In the genomic region with DNA sequence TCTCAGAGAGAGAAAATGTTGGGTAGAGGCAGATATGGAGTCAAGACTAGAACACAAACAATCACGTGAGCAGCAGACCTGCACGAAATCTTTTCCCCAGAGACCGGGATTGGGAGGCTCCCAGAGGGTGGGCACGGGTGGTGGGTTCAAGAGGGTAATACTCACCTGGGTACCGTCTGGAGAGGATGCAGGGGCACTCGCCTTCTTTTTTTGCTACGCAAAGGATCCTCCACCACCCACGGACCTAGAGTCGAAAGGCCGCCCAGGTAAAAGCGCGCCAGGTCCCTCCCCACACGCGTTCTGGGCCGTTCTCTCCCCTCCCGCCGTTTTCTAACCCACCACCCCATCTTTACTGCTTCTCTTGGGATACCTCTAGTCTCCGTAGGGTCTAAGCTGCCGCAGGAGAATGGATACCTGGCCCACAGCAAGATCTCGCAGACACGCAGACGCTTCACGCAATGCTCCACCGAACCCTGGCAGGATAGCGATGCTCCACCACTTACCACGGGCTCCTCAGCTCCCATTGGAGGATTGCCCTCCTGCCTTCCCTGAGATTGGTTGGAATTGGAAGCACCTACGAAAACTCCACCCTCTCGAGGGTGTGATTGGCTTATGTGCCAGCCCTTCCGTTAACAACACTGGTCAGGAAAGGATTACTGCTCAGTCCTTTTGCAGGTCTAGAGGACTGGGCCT, we compare ENCODE assay signal across 8 mouse cellular contexts. TPM values are rescaled to one million over a fixed set of nuclear protein-coding genes. Genes with fewer than 3 reads are reported as not detected.
DNase-seq lines count a peak whose midpoint lies in the region; ATAC-seq and TF ChIP-seq lines count a peak whose summit lies in the region.

A gene (minus strand): TSS at position 500 of the 693 bp plus-strand sequence.

- peak; percentile 100 for ATAC-seq in cerebellum, adult (ENCODE audit: insufficient number of reproducible peaks, low FRiP score, low TSS enrichment)
- peak; percentile 99 for ATAC-seq in forebrain, embryonic 12.5 days (ENCODE audit: low FRiP score)
- peak; percentile 97 for ATAC-seq in heart, embryonic 16.5 days (replicated peaks; ENCODE audit: extremely low read depth, insufficient read depth, low FRiP score)
- ATAC-seq in liver, embryonic 13.5 days (ENCODE audit: low read depth), result peak; percentile 100
- ATAC-seq in stomach, embryonic 16.5 days (ENCODE audit: insufficient read depth, low FRiP score), result peak; percentile 98

- 17% methylated on average over 29 of the region's 29 CpGs for WGBS in forebrain, embryonic 12.5 days
- 14% methylated on average over 26 of the region's 29 CpGs for WGBS in heart, embryonic 16.5 days
- WGBS in liver, embryonic 13.5 days (ENCODE audit: insufficient replicate concordance), result 4% methylated on average over 29 of the region's 29 CpGs
- 11% methylated on average over 29 of the region's 29 CpGs for WGBS in stomach, embryonic 16.5 days

- in situ Hi-C loops in ES-E14 (cut with MboI; ENCODE audit: low sequenced_read_pairs in 2 of 2, unreplicated experiment in 2 of 2), result no loop called here

- H3K27ac ChIP-seq in ES-E14 (ENCODE audit: insufficient read depth, low read depth, low read length, poor library complexity, severe bottlenecking), result peak within 1 kb of the TSS; percentile 73; the same call in 1 of the 2 replicates
- 0 out of 2 replicates have a peak within 1 kb of the TSS, but pooled peaks have one; percentile 8 for H3K27ac ChIP-seq in forebrain, embryonic 12.5 days
- 0 out of 2 replicates have a peak within 1 kb of the TSS, but pooled peaks have one; percentile 50 for H3K27ac ChIP-seq in heart, embryonic 16.5 days (ENCODE audit: low read length)
- H3K27ac ChIP-seq in liver, embryonic 13.5 days, result peak within 1 kb of the TSS; percentile 9; the same call in 1 of the 2 replicates
- H3K27ac ChIP-seq in stomach, embryonic 16.5 days (ENCODE audit: low read length), result no peak within 1 kb of the TSS; the same call in 1 of the 2 replicates

- peak within 1 kb of the TSS; percentile 55 for H3K4me2 ChIP-seq in forebrain, embryonic 12.5 days
- peak within 1 kb of the TSS; percentile 72 for H3K4me2 ChIP-seq in heart, embryonic 16.5 days (ENCODE audit: low read depth, low read length)
- peak within 1 kb of the TSS; percentile 74 for H3K4me2 ChIP-seq in liver, embryonic 13.5 days
- H3K4me2 ChIP-seq in stomach, embryonic 16.5 days (ENCODE audit: low read depth, low read length), result peak within 1 kb of the TSS; percentile 57

- H3K4me1 ChIP-seq in ES-E14 (ENCODE audit: control insufficient read depth in 2 of 2, insufficient read depth in 2 of 2, low read length in 2 of 2, poor library complexity in 1 of 2), result no peaks in the 10 kb centered on the region
- H3K4me1 ChIP-seq in forebrain, embryonic 12.5 days, result peaks cover 3% of the 10 kb centered on the region; the same call in 1 of the 2 replicates
- H3K4me1 ChIP-seq in heart, embryonic 16.5 days (ENCODE audit: control insufficient read depth, insufficient read depth, low read length), result 0 out of 2 replicates have a peak, but pooled peaks cover 2% of the 10 kb centered on the region
- peaks cover 8% of the 10 kb centered on the region; the same call in 1 of the 2 replicates for H3K4me1 ChIP-seq in liver, embryonic 13.5 days (replicated peaks)
- no peaks in the 10 kb centered on the region for H3K4me1 ChIP-seq in stomach, embryonic 16.5 days (ENCODE audit: control insufficient read depth, insufficient read depth, low read length)

- no peaks in the 10 kb centered on the region for H3K9me3 ChIP-seq in ES-E14 (ENCODE audit: control insufficient read depth, insufficient read depth, low read depth, low read length)
- H3K9me3 ChIP-seq in forebrain, embryonic 12.5 days, result no peaks in the 10 kb centered on the region
- H3K9me3 ChIP-seq in heart, embryonic 16.5 days (replicated peaks; ENCODE audit: control insufficient read depth, low read length), result no peaks in the 10 kb centered on the region
- H3K9me3 ChIP-seq in liver, embryonic 13.5 days (replicated peaks), result no peaks in the 10 kb centered on the region
- H3K9me3 ChIP-seq in stomach, embryonic 16.5 days (replicated peaks; ENCODE audit: control insufficient read depth, low read length), result no peaks in the 10 kb centered on the region

- H3K27me3 ChIP-seq in forebrain, embryonic 12.5 days, result peaks cover 40% of the 10 kb centered on the region
- H3K27me3 ChIP-seq in heart, embryonic 16.5 days (ENCODE audit: control insufficient read depth, insufficient read depth, low read length), result peaks cover 6% of the 10 kb centered on the region; the same call in 1 of the 2 replicates
- H3K27me3 ChIP-seq in liver, embryonic 13.5 days, result peaks cover 15% of the 10 kb centered on the region
- H3K27me3 ChIP-seq in stomach, embryonic 16.5 days (ENCODE audit: control insufficient read depth, insufficient read depth, low read length), result peaks cover 9% of the 10 kb centered on the region; the same call in 1 of the 2 replicates

- no peaks in the 10 kb centered on the region for H3K36me3 ChIP-seq in ES-E14 (ENCODE audit: control insufficient read depth, insufficient read depth, low read length, poor library complexity, severe bottlenecking)
- H3K36me3 ChIP-seq in forebrain, embryonic 12.5 days (replicated peaks), result no peaks in the 10 kb centered on the region
- no peaks in the 10 kb centered on the region for H3K36me3 ChIP-seq in heart, embryonic 16.5 days (ENCODE audit: control insufficient read depth, insufficient read depth)
- no peaks in the 10 kb centered on the region for H3K36me3 ChIP-seq in liver, embryonic 13.5 days
- H3K36me3 ChIP-seq in stomach, embryonic 16.5 days (ENCODE audit: control insufficient read depth, insufficient read depth, low read length), result no peaks in the 10 kb centered on the region

- DNase-seq in ES-E14 (ENCODE audit: low read depth, low spot score), result peak; percentile 70
- DNase-seq in kidney, postnatal 25 days, result peak; percentile 81 to 92
- peak; percentile 72 for DNase-seq in liver, embryonic 13.5 days
- peak; percentile 69 to 71 for DNase-seq in natural killer cell, adult 2 months (ENCODE audit: low spot score in 2 of 2)

- H3K4me3 ChIP-seq in ES-E14 (ENCODE audit: insufficient read depth in 1 of 2, low read depth in 1 of 2, low read length in 2 of 2, poor library complexity in 1 of 2, severe bottlenecking in 1 of 2), result peak within 1 kb of the TSS; percentile 92 to 95
- H3K4me3 ChIP-seq in forebrain, embryonic 12.5 days (replicated peaks), result peak within 1 kb of the TSS; percentile 54
- H3K4me3 ChIP-seq in heart, embryonic 16.5 days (ENCODE audit: low read length), result peak within 1 kb of the TSS; percentile 60
- H3K4me3 ChIP-seq in liver, embryonic 13.5 days (replicated peaks), result peak within 1 kb of the TSS; percentile 68
- peak within 1 kb of the TSS; percentile 62 for H3K4me3 ChIP-seq in stomach, embryonic 16.5 days (replicated peaks; ENCODE audit: low read length)

- peak within 1 kb of the TSS; percentile 89 for H3K9ac ChIP-seq in ES-E14 (ENCODE audit: insufficient read depth, low read depth, low read length, poor library complexity, severe bottlenecking)
- peak within 1 kb of the TSS; percentile 61 for H3K9ac ChIP-seq in forebrain, embryonic 12.5 days
- peak within 1 kb of the TSS; percentile 72 for H3K9ac ChIP-seq in heart, embryonic 16.5 days (ENCODE audit: low read length)
- peak within 1 kb of the TSS; percentile 71 for H3K9ac ChIP-seq in liver, embryonic 13.5 days
- peak within 1 kb of the TSS; percentile 78 for H3K9ac ChIP-seq in stomach, embryonic 16.5 days (ENCODE audit: low read length)

TF ChIP-seq in ES-E14, 5 proteins besides CTCF, POLR2A, EP300 and RAD21:
- TF ChIP-seq MAFK (IDR thresholded peaks at IDR 0.05; ENCODE audit: insufficient read depth, low read depth, low read length) (no peak), CHD2 (IDR thresholded peaks at IDR 0.05; ENCODE audit: low read depth, low read length) (0 out of 2 replicates have a peak, but pooled peaks have one; percentile 37)

RNA-seq across cellular contexts. Expression of the gene that starts here (rescaled TPM):
- total RNA-seq in ES-E14 (2012; rRNA removed), result 3.7 and 3.9 TPM in 2 replicates
- polyA plus RNA-seq in forebrain, embryonic 12.5 days (2016; fragmentation: Nextera tagmentation; extraction: Ambion mirVana), result 19.1 and 19.2 TPM in 2 replicates
- 5.7 and 7.5 TPM in 2 replicates for polyA plus RNA-seq in heart, embryonic 16.5 days (2015; fragmentation: Nextera tagmentation; extraction: Ambion mirVana)
- polyA plus RNA-seq in liver, embryonic 13.5 days (2015; fragmentation: Nextera tagmentation; extraction: Ambion mirVana), result 2.5 and 2.9 TPM in 2 replicates
- polyA plus RNA-seq in stomach, embryonic 16.5 days (2015; fragmentation: Nextera tagmentation; extraction: Ambion mirVana), result 13.8 and 14.8 TPM in 2 replicates
